Mouse (Mus musculus): Measurements from ENCODE around the gene Cdh1.

GRCm38 (mm10) chr8:106585671-106586037 lies 17.5 kb upstream of the Cdh1 start:
- TF ChIP-seq POLR2A (IDR thresholded peaks at IDR 0.05; ENCODE audit: low read depth, low read length) = no peak
- TF ChIP-seq CTCF (IDR thresholded peaks at IDR 0.05; ENCODE audit: extremely low read depth, insufficient read depth, insufficient read length, insufficient replicate concordance) = no peak

All from spleen, adult 2 months (tissue).